Mouse (Mus musculus) spleen, postnatal 36 days (tissue): Measurements from ENCODE around the gene Pcolce2.

Source experiments
- DNase-seq, 2 experiments: peaks; one replicate each; pipeline ENCODE4 v3.0.0; 2022; ENCODE audit warnings: low spot score in 2 of 2, mixed read lengths in 1 of 2

The Pcolce2 gene

DNA sequence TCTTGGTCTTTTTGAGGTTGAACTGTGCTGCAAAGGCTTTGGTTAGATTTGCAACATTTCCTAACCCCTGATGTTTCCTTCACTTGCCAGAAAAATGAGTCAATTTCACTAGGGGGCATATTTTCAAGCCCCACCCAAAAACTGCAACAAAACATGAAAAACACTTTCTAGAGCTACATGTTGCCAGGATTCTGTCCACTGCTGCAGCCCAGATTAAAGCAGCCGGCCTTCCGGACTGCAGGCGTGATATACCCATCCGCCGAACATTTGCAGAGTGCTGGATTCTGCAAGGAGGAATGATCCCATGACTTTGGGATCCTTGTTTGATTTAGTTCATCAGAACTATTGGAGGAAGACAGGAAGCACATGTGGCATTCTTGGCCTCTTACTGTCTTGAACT lies 17.0 kb downstream of the Pcolce2 start:
- DNase-seq = no peak

DNA sequence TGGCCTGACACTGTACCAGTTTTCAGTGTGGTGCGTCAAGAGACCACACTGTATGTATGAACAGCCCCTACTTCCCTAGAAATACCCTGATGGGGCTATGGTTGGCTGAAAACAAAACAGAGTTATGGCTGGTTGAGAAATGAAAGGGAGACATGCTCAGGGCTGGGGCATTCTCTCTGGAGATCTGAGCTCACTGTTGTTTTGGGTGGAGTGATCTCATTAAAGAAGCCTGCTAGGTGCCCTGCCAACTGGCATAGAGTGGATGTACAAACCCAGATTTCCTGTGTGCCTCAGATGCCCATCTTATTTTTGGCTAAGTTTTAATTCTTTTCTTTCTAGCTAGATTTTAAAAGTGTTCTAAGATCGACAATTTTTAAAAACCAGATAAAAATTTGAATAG lies 20.5 kb downstream of the Pcolce2 start:
- no peak for DNase-seq

DNA sequence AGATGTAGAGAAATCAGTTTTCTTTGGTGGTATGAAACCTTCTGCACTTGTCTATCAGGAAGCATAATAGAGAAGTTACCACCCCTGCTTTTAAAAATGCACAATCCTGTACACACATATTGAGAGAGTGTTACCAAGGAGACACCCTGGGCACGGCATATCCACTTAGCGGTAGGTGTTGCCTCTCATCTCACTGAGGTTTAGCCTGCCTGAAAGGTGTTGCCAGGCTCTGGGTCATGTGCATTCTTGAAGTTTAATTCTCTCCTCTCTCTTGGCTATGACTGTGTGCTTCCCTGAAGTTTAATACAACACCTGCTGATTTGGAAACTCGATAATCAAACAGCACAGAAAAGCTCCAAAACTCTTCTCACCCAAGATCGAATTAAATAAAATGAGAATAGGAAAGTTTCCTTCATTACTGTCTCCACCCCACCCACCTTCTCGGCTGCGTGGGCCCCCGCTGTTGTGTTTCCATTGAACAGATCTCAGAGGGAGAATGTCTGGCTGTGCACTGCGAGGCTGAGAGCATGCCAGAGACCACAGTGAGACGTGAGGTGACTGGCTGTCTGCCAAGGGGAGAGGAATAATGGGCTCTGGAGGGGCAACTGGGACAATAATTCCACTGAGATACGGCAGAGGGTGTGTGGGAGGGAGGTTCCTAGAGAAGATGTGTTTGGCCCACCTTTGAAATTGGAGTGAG lies 27.0 kb downstream of the Pcolce2 start:
- DNase-seq = no peak

DNA sequence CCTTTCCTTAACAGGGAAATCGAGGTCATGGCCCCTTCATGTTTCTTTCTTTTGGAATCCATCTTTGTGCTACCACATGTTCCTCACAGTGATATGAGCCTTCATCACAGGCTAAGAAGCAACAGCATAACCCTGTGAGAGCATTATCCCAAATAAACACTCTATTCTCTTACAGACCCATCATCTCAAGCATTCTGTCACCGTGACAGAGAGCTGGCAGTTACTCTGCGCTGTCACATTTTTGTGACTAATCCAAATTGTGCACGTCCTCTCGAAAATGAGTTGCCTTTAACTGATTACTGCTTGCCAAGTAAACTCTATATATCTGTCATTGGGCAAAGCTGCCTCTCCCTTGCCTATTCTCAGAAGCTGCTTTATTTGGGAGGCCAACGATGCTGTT lies 28.4 kb downstream of the Pcolce2 start:
- DNase-seq = no peak

DNA sequence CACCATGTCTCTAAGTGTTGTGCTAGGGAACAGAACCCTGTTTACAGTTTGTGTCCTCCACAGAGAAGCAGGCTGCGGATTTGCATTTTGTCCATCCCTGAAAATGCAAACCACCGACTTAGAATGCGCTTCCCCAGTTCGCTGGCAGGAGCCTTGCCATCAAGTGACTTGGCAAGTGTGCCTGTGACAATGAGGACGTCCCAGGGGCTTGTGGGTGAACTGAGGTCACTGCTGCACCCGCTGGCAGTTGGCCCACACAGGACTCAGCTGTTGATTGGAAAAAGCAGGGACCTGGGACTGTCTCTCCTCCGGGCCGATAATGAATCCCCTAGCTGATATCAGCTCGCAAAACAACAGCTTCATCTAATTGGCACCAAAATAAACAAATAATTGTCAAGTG lies 30.4 kb downstream of the Pcolce2 start:
- no peak for DNase-seq

DNA sequence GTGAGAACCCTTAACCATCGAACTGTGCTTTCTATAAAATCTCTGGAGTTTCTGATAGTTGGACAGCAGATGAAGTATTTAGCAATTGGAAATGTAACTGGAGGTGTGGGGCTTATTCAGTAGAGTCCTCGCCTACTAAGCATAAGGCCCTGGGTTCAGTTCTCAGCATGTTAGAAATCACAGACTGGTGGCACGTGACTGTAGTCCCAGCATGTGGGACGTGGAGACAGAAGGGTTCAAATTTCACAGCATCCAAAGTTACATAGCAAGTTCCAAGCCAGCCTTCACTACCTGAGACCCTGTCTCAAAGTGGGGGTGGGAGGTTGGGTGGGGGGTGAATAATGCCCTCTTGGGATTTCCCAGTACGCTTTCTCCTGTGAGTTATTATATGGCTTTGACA lies 30.9 kb downstream of the Pcolce2 start:
- DNase-seq = no peak

DNA sequence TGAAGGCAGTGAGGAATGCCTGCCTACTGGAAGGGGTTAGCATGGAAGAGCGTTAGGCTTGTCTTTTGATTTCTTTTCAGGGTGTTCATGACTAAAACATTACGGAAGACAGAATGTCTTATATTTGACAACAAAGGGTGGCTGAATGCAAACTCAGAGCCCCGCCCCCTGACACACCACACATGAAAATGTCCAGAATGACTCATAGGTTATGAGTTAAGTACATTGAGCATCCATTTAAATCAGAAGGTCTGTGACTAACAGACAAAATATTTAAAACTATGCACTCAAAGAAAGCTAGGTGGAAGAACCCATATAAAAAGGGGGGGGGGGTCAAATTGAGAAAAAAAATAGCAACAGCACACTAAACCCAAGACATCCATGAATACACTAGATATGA lies 34.9 kb downstream of the Pcolce2 start:
- no peak for DNase-seq

DNA sequence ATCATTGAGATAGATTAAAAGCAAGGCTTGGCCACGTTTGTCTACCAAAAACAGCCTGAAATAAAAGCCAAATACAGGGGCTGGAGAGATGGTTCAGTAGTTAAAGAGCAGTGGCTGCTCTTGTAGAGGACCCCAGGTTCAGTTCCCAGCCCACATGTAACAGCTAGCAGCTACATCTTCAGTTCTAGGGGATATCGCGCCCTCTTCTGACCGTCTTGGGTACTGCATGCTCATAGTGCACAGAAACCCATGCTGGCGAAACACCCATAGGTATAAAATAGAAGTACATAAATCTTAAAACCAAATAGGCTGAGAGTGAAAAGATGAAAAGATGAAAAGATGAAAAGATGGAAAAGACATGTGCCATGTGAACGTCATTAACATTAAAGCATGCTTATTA lies 35.4 kb downstream of the Pcolce2 start:
- no peak for DNase-seq

DNA sequence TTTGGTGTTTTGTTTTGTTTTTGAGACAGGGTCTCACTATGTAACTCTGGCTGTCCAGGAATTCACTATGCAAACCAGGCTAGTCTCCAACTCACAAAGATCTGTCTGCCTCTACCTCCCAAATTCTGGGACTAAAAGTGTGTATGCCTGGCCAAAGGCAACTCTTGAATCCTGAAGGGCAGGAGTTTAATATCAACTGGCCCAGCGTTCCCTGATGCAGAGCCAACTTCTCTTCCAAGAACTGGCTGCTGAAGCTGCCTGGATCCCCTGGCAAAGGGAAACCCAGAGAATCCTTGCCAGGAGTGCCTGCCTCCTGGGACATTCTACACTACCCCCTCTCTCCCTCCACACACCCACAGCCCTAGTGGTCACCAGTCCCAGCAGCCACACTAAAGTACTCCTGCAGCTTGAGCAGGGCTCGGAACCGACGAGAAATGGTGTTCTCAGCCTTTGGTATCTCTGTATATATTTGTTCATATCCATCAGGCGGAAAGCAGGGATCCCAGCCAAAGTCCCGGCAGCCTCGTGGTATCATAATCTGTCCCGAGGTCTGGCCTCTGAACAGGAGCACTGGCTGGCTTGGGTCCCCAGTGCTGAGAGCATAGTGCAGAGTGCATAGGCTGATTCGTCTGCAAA lies 37.8 kb downstream of the Pcolce2 start:
- no peak for DNase-seq

DNA sequence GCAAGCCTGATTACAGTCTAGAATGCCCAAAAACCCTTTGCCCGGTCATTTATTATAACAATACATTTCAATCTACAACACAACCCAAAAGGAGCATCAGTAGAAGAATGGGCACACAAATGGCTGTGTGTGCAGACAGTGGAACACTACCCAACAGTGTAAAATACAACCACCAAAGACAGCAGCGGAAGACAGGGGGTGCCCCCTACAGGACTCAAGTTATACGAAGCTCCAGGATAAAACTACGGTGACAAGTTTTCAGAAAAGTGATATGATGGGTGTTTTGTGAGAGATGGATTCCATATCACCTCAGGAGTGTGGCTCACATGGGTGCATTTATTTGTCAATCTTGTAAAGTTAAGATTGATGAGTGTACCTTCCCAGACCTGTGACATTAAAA lies 38.6 kb downstream of the Pcolce2 start:
- DNase-seq = no peak

DNA sequence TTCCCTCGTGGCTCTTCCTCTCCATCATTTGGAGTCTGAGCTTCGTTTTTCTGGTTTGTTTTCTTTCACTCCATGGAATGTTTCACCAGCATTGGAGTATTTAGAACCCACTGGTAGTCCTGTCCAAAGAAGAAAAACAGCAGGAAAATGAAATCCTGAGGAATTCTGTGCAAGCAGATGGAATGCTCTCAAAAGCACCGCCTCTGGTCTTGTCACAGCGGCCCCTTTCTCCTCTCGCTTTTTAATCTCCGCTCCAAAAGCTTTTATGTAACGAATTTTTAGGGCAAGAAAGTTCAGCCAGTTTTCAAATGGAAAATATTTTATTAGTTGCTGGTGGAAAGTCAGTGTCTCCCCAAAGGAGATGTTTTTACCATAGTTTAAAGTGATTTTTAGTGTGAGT lies 42.6 kb downstream of the Pcolce2 start:
- no peak for DNase-seq

DNA sequence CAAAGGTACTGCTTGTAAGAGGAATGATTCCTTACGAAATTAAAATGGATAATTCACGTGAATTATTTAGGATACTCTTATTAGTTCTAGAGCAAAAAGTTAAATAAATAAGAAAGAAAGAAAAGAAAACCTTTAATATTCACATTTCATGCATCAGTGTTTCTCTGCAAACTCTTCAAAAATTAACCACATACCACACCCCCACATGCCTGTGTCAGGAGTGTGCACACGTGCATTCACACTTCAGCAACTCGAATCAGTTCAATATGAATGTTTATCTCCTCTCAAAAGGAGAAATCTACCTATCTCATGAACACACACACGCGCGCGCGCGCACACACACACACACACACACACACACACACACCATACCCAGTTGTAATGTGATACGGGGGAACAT lies 43.3 kb downstream of the Pcolce2 start:
- DNase-seq = no peak

DNA sequence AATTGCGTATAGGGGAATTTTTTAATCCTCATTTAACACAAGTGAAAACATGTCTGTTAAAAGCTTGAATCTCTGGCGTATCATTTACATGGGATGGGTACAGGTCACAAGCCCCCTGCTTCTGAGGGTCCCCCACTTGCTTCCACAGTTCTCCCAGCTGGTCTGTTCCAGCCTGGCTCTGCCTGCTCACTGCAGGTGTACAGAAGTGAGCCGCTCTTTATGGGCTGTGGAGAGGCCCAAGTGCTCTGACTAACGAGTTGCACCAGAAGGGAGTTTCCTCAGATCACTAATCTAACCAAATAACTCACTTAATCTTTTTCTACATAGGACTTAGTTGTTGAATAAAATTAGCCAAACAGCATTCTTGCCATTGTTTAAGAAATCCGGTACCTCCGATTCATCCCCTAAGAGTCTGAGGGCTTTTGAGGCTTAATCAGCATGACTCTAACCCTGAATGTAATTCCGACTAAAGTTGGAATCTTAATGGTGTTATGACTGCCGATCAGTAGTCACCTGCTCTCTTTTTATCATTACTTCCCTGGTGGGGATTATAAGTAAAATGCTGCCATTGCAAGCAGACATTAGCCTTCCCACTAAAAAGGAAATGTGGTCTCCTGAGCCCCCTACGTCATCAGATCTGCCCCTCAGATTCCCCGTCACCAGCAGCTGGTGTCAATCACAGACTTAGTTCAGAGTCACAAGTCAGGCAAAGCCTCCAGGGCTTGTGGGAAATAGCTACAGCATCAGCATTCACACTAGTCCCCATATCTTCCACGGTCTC lies 48.4 kb downstream of the Pcolce2 start:
- no peak for DNase-seq

DNA sequence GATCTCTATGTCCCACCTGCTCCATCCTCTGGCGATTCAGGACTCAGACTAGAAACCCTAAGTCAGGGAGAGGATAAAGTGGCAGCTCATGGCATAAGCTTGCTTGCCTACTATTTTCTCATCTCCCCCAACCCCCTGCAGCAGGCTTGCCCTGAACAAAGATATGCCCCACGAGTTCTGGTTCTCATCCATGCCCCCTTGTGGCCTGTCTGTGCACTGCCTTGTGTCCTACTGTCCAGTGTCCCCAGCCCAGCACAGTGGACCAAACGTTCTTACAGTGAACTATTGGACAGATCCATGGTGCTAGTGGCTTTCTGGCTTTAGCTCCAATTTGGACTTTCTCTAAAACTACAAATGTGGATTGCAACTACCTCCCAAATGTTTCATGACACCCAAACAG lies 50.7 kb downstream of the Pcolce2 start:
- no peak for DNase-seq

DNA sequence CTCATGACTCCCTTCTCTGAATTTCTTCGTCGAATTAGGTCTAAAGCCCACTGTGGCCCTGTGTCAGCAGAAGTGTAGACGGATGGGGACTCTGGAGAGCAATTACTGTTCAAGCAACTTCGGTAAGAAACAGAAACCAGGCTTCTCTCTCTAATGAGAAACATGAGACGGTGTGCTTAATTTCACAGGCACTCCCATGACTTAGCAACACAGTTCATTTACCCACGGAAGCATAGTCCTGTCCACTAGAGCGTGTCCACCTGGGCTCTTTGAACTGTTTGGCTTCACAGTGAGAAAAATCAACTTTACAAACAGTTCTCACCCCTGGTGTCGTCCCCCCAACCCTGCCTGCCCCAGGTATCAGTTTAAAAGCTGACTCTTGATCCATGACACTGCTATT lies 55.4 kb downstream of the Pcolce2 start:
- DNase-seq = no peak

DNA sequence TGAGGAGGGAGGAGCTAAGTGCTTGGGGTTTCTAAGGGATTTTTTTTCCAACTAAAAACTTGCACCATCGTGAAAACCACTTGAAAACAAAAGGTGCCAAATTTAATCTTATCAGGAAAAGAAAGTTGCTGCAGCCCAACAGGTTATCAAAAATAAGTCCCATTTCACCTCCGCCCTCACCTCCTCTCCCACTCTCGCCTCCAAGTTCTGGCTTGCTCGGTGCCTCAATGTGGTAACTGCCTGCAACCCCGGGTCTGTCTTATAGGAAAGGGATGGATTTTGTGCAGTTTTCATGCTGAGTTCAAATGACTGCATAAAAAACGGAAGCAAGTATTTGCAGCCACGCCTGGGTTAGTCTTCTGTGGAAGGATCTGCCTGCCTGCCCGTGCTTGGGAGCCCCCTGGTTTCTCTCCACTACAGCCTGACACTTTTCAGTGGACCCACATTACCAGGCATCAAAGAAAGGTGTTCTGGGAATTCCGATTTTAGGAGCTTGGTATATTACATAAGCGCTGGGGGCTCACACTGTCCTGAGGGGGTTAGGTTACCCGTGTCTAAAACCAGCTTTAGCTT lies 56.2 kb downstream of the Pcolce2 start:
- DNase-seq = no peak

DNA sequence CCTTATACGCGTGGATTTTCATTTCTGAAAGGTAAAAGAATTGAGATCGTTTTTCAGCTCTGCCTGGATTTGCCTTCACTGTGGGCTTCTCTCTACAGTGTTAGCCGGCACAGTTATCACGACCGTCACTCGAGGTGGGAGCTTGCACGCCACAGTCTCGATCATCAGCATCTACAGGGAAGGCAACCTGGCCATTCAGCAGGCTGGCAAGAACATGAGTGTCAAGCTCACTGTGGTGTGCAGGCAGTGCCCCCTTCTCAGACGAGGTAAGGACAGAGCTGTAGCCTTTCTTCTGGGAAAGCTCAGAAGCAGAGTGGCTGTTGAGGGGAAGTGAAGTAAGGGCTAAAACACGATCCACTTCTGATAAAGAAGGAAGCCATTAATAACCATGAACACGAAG lies 57.1 kb downstream of the Pcolce2 start:
- DNase-seq = no peak

DNA sequence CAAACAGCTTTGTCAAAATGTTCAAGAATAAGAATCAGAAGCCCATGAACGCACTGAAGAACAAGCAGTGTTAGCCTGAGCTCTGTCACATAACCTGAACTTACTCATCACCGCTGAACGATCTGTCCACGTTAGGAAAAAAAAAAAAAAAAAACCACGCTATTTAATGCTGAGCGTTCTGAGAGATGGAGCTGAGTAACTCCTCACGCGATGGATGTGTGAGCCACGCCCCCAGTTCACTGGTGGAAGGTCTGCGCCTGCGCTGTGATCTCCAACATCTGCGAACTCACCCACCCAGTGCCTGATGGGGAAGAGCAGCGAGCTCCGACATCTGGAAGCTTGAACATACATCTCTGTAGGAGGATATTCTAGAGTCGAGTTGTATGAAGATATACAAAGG lies 57.6 kb downstream of the Pcolce2 start:
- DNase-seq = no peak

DNA sequence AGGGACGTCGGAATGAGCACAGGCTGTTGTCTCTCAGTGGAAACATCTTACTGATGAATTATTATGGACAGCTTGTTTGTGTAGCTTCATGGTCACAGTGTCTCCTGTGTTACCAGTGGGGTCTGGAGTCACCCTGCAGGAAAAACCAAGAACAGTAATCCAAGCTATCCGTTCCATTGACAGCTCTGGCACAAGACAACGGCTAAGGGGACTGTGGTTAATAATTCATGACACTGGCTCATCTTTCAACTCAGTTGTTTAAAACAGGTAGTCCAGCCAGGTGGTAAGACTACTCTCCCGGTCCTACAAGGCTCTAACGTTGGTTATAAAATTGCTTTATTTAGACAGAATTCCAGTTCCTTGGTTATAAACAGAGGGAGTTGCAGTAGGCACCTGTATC lies 59.2 kb downstream of the Pcolce2 start:
- no peak for DNase-seq

DNA sequence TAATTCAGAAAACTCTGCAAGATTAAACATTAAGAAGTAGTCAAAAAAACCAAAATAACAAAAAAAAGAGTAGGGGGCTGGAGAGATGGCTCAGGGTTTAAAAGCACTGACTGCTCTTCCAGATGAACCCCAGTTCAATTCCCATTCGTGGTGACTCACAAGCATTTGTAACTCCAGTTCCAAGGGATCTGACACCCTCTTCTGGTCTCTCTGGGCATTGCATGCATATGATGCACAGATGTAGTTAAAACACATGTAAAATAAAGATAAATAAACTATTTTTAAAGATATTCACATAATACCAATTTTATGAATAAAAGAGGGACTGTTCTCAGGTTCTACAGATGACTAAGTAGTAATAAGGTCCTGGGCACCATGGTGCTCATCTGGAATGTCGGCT lies 60.4 kb downstream of the Pcolce2 start:
- no peak for DNase-seq

DNA sequence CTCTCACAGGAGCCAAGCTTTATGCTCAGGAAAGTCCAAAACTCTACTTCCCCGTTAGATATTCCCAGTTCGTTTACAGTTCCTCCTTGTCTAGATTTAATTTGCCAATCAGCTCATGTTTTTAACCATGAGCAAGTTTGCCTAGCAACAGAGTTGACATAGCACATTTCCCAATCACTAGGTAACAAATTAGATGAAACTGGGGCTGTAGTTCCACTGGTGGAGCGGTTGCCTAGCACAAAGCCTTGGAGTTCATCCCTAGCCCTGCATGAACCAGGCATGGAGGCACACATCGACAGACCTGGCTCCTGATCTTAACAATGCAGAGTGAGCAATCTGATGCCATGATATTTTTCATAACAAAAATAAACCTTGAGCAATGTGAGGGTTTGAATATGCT lies 61.9 kb downstream of the Pcolce2 start:
- no peak for DNase-seq

DNA sequence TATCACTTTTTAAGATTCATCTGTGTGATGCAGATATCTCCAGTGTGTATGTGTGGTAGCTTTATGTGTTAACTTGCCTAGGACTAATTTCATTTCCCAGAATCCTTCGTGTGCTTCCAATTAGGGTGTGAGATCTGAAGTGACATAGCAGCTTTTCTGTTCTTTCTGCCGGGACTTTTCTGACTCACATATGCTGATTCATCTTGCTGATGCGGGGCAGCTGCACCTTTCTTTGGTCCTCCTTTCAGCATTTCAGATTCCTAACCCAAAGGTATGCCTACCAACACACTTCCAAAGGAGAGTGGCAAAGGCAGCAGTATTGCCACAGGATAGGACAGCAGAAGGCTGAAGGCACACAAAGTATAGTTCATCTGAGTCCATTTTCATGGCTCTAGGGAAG lies 66.7 kb downstream of the Pcolce2 start:
- DNase-seq = no peak

DNA sequence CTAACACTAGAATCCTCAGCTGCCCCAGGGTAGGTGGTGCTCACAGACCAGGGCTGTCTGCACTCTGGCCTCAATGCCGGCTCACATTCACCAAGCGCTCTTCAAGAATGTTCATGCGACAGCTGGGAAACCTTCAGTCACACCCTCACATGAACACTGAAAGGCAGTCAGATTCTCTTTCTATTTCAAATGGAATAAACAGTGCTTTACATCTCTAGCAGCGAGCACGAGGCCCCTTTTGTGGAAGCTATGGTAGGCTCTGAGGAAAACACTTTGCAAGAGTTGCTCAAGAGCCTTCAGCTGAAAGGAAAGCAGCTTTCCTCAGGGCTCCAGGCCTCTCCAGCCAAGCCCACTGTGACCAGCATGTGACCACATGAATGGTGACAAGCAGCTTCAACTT lies 68.0 kb downstream of the Pcolce2 start:
- no peak for DNase-seq
